Mouse (Mus musculus): ENCODE data around the gene Mctp1.

Mctp1 gene

GRCm38 (mm10) chr13:76896457-76896790, 512.1 kb downstream of the Mctp1 start:
- DNase-seq (ENCODE audit: extremely low read depth, insufficient read length, low spot score) = no peak

- no peak for DNase-seq (ENCODE audit: extremely low read depth, insufficient read length, low spot score)
Observed at GRCm38 (mm10) chr13:76918321-76918720, 534.0 kb downstream of the Mctp1 start.

GRCm38 (mm10) chr13:76926851-76927250, 542.5 kb downstream of the Mctp1 start:
- no peak for DNase-seq (ENCODE audit: extremely low read depth, insufficient read length, low spot score)

- DNase-seq (ENCODE audit: extremely low read depth, insufficient read length, low spot score) = no peak
Observed at GRCm38 (mm10) chr13:76927875-76928440, 543.6 kb downstream of the Mctp1 start.

- no peak for DNase-seq (ENCODE audit: extremely low read depth, insufficient read length, low spot score)
Observed at GRCm38 (mm10) chr13:76929152-76929551, 544.8 kb downstream of the Mctp1 start.

- DNase-seq (ENCODE audit: extremely low read depth, insufficient read length, low spot score) = no peak
Observed at GRCm38 (mm10) chr13:76932933-76933332, 548.6 kb downstream of the Mctp1 start.

GRCm38 (mm10) chr13:76949234-76949633, 564.9 kb downstream of the Mctp1 start:
- DNase-seq (ENCODE audit: extremely low read depth, insufficient read length, low spot score) = no peak

GRCm38 (mm10) chr13:76967588-76967987, 583.3 kb downstream of the Mctp1 start:
- DNase-seq (ENCODE audit: extremely low read depth, insufficient read length, low spot score) = no peak

- DNase-seq (ENCODE audit: extremely low read depth, insufficient read length, low spot score) = no peak
Observed at GRCm38 (mm10) chr13:76969386-76969785, 585.1 kb downstream of the Mctp1 start.

- DNase-seq (ENCODE audit: extremely low read depth, insufficient read length, low spot score) = peak; percentile 7
Observed at GRCm38 (mm10) chr13:76971046-76971445, 586.7 kb downstream of the Mctp1 start.

- DNase-seq (ENCODE audit: extremely low read depth, insufficient read length, low spot score) = no peak
Observed at GRCm38 (mm10) chr13:77002628-77003027, 618.3 kb downstream of the Mctp1 start.

- no peak for DNase-seq (ENCODE audit: extremely low read depth, insufficient read length, low spot score)
Observed at GRCm38 (mm10) chr13:77003684-77004083, 619.3 kb downstream of the Mctp1 start.

GRCm38 (mm10) chr13:77018851-77019250, 634.5 kb downstream of the Mctp1 start:
- DNase-seq (ENCODE audit: extremely low read depth, insufficient read length, low spot score) = no peak

- no peak for DNase-seq (ENCODE audit: extremely low read depth, insufficient read length, low spot score)
Observed at GRCm38 (mm10) chr13:77029594-77029993, 645.3 kb downstream of the Mctp1 start.

GRCm38 (mm10) chr13:77043375-77043774, 659.0 kb downstream of the Mctp1 start:
- no peak for DNase-seq (ENCODE audit: extremely low read depth, insufficient read length, low spot score)

GRCm38 (mm10) chr13:77045375-77045774, 661.0 kb downstream of the Mctp1 start:
- no peak for DNase-seq (ENCODE audit: extremely low read depth, insufficient read length, low spot score)

GRCm38 (mm10) chr13:77046416-77046815, 662.1 kb downstream of the Mctp1 start:
- no peak for DNase-seq (ENCODE audit: extremely low read depth, insufficient read length, low spot score)

- no peak for DNase-seq (ENCODE audit: extremely low read depth, insufficient read length, low spot score)
Observed at GRCm38 (mm10) chr13:77047179-77047931, 663.0 kb downstream of the Mctp1 start.

GRCm38 (mm10) chr13:77048461-77048860, 664.1 kb downstream of the Mctp1 start:
- no peak for DNase-seq (ENCODE audit: extremely low read depth, insufficient read length, low spot score)

GRCm38 (mm10) chr13:77049736-77050135, 665.4 kb downstream of the Mctp1 start:
- no peak for DNase-seq (ENCODE audit: extremely low read depth, insufficient read length, low spot score)

GRCm38 (mm10) chr13:77063221-77063620, 678.9 kb downstream of the Mctp1 start:
- no peak for DNase-seq (ENCODE audit: extremely low read depth, insufficient read length, low spot score)

- no peak for DNase-seq (ENCODE audit: extremely low read depth, insufficient read length, low spot score)
Observed at GRCm38 (mm10) chr13:77068847-77069246, 684.5 kb downstream of the Mctp1 start.

All from 3134 (cell line).